Mouse (Mus musculus): ENCODE measurements around the gene Pla2g7. TPM values are rescaled to one million over a fixed set of nuclear protein-coding genes. Genes with fewer than 3 reads are reported as not detected.
"Not testable (repeated sequence)": the region's sequence is repeated elsewhere in the genome, so short reads cannot be mapped to it uniquely, and the experiment has no call there.

Gene Pla2g7
- 1 to 10 TPM; 8.0 to 9.4 TPM for total RNA-seq (2021)
- long read RNA-seq, experiment 1, transcript Pla2g7-201 (12 exons, 2,097 nt) = major isoform, 5 of 8 reads
- long read RNA-seq, experiment 1, partial matches to known transcripts = 1 of 8 reads
- long read RNA-seq, experiment 1, other reads (novel, unspliced or antisense) = 2 of 8 reads
- long read RNA-seq, experiment 2, transcript Pla2g7-201 (12 exons, 2,097 nt) = major isoform, 9 of 13 reads
- long read RNA-seq, experiment 2, partial matches to known transcripts = 1 of 13 reads
- long read RNA-seq, experiment 2, other reads (novel, unspliced or antisense) = 3 of 13 reads

DNA sequence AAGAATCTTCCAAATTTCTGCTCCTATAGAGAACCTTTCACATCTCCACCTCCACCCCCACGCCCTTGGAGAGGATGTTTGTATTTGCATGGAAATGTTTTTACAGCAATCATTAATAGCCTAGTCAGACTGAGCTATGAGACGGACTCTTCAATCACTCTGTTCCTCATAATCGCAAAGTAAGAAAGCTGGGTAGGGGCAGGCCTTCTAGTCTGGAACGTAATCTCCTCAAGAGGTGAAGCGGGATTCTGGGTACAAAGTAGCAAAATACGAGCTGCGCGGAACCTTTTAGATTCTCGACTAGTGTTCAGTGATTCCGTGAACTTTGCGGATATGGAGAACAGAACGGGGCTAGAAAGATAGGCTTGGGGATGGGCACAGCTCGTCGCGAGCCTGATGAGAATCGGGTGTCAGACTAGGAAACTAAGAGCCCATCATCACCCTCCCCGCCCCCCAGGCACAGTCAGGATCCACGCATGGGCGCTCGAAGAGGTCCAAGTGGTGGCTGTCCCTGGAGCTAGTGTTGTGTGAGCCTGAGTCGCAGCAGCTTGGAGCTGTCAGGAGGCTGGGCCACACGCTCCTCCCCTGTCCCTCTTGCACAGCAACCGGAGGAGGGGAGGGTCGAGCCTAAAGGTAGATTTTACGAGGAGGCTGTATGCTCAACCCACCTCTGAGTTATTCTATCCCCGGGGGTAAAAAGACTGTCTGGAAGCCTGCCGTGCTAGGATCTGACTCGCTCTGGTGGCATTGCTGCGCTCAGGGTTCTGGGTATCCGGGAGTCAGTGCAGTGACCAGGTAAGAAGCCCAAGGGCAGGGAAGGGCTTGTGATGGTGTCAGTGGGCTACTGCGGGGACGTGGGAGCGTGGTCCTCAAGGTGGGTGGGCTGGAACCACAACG lies at the start of gene Pla2g7:
Pla2g7 (plus strand) TSS at position 107 of the 897 bp plus-strand sequence.
- DNase-seq = peak; percentile 35

- DNase-seq = peak; percentile 67
Measured at GRCm38 (mm10) chr17:43518644-43519409, 49.1 kb upstream of the Pla2g7 start.

DNA sequence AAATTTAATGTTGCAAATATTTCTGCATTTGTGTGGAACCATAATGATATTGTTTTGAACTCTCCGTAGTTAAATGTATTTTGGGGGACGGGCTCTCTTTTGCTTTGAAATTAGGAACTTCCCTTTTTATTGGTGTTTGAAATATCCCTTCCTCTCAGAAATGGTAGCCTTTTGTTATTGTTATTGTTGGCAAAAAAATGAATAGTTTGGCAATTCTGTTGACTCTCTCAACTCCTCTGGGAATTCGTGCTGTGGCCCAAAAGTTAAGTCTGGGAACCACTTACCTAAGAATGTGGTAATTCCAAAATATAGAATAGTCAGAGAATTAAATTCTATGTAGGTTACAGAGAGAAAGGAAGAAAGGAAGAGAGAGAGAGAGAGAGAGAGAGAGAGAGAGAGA lies 47.7 kb upstream of the Pla2g7 start:
- DNase-seq = no peak

GRCm38 (mm10) chr17:43530507-43530906 lies 37.4 kb upstream of the Pla2g7 start:
- DNase-seq = no peak

- no peak for DNase-seq
Measured at GRCm38 (mm10) chr17:43531192-43531591, 36.7 kb upstream of the Pla2g7 start.

- DNase-seq = peak; percentile 50
Measured at GRCm38 (mm10) chr17:43534362-43535222, 33.3 kb upstream of the Pla2g7 start.

DNA sequence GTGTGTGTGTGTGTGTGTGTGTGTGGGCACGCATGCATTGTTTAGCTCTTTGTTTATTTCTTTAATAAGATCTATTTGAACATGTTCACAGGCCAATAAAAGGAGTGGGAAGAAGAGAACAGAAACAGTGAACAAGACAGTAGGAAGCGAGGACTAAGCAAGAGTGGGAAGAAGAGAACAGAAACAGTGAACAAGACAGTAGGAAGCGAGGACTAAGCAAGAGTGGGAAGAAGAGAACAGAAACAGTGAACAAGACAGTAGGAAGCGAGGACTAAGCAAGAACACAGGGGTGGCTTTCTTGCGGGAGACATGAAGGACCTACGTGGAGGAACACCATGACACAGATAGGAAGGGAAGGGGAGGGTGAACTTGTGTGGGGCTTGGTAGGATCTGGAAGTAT lies 31.1 kb upstream of the Pla2g7 start:
- not testable (repeated sequence) for DNase-seq

- no peak for DNase-seq
Measured at GRCm38 (mm10) chr17:43538767-43539166, 29.1 kb upstream of the Pla2g7 start.

DNA sequence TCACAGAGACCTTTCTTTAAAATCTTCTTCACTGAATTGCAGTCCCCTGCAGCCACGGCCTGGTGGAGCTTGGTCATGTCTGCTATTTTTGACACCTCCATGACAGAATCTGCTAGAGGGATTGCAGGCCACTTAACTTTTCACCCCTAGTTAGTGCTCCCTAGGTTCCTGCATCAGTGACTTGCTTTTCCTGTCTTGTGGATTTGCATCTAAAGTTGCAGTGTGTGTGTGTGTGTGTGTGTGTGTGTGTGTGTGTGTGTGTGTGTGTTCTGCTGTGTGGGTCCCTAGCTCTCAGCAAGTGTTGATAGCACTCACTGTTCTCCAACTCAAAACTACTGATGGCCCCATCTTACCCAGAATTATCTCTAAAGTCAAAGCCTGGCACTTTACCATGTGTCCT lies 24.4 kb upstream of the Pla2g7 start, which contains the start of gene Ankrd66:
Ankrd66 (minus strand) TSS at position 101 of the 400 bp plus-strand sequence.
- no peak for DNase-seq

DNA sequence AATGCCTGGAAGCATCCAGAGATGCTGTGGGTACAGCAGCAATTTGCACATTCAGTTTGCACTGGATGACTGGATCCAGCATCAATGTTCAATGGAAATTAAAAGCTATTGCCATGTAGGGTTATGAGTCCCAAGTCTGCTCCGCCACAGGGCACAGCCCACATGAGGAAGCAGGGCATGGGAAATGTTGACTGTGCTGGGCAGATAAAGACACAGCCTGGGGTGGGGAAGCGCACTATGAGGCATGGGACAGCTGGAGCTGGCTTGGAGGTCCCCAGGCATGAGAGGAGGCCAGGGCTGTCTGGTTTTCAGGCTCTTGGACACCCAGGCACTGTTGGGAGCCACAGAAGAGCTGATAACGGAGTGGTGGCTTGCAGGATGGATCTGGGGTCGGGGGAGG lies 23.9 kb upstream of the Pla2g7 start:
- no peak for DNase-seq

DNA sequence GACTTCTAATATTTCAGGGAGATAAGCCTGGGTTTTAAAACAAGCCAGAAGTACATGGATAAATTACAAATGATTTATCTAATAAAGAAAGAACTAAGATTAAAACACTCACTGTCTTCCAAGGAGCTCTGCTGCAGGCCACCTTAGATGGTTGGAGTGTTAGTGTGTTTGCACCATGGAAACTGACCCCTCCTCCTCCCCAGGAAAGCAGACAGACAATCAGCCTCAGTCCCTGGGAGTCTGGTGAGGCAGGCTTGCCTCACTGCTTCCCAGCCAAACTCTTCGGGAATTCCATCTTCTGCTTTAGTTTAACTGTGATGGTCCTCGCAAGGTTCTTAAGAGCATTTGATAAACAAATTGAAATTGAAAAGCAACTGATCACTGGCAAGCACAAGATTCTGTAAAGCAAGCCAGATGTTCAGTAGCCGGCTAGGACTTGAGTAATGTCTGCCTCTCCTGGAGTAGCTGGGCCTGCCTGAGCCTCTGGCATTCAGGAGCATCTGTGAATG lies 16.7 kb upstream of the Pla2g7 start:
- no peak for DNase-seq

DNA sequence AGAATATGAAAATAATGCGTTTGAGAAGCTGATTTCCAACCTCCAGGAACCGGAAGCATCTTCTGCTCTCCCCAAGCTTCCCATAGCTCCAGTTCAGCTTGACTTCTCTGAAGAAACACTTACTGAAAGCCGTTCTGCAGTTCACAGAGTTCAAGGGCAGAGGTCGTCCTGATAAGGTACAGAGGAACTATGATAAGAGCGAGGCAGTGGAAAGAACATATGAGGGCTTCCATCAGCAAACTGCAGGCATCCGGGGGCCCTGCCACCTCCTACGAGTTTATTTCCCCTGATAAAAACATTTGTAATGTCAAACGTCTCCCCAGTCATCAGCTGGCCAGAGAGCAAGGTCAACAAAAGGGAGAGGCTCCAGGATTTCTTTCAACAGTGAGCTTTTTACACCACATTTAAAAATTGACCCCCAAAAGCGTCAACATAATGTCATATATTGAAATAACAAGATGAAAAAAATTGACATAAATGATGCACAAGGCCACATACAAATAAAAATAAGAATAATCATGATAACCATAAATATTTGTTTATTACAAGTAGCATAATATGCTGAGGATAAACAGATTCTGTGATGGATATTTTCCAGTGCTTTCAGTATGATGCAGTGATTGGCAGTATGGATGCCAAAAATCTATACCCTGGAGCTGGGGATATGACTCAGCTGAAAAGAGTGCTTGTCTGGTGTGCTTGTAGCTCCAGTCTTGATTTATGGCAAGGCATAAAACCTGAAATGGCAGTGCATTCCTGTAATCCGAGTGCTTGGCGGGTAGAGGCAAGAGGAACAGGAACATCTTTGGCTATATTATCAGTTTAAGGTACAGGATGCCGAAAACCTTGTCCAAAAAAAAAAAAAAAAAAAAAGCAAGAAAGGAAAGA lies 13.1 kb upstream of the Pla2g7 start:
- DNase-seq = no peak

DNA sequence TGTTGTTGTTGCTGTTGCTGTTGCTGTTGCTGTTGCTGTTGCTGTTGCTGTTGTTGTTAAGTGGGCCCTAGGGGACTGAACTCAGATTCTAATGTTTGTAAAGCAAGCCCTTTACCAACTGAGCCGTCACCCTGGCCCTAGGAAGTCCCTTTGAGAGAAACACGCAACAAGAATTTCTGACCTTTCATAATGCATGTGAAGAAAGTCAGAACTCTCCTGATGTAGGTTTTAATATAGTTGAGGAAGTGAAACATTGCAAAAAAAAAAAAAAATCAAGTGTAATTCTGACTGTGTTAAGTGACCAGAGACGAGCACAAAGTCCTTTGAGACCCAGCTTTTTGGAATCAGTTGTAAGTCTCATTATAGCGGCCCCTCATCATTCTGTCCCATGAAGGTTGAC lies 10.8 kb upstream of the Pla2g7 start:
- no peak for DNase-seq

- peak; percentile 54 for DNase-seq
Measured at GRCm38 (mm10) chr17:43557541-43558090, 10.3 kb upstream of the Pla2g7 start.

DNA sequence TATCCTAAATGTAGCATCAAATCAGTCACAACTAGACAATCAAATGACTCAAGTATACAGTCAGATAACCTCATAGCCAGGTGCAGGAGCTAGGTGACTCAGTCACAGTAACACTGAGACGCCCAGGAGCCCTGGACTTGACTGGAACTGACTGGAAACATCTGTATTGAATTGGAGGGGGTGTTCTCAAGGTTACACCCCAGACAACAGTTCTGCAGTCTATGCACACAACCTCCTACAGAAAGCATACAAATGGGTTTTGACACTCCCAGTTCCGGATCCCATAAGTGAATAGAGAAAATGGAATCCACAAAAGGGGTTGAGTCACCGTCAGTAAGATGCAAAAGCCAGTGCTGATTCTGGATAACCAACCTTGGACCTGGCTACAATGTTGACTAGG lies 9.2 kb upstream of the Pla2g7 start:
- no peak for DNase-seq

DNA sequence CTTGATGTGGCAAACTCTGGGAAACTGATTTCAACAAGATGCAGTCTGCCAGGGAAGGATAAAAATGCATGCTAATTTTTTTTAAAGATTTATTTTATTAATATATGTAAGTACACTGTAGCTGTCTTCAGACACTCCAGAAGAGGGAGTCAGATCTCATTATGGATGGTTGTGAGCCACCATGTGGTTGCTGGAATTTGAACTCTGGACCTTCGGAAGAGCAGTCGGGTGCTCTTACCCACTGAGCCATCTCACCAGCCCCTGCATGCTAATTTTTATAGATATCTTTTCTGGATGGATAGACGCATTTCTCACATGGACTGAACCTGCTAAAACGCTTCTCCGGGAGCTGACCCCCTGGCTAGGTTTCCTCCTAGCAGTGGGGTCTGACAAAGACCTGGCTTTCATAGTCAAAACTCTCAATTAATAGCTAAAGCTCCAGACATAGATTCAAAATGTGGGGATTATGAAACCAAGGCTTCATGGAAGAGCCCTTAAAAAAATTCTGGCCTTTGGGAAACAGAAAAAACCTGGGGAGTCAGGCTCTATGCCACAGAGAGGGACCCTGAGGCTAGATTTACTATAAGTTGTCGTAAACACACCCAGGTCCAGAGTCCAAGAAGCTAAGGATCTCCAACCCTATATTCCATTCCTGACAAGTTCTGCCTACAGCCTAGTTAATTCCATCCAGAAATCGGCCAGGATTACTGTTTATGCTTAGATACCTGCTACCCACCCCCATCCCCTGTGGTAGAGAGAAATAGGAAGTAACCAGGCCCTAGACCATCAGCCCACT lies 4.5 kb upstream of the Pla2g7 start:
- no peak for DNase-seq

DNA sequence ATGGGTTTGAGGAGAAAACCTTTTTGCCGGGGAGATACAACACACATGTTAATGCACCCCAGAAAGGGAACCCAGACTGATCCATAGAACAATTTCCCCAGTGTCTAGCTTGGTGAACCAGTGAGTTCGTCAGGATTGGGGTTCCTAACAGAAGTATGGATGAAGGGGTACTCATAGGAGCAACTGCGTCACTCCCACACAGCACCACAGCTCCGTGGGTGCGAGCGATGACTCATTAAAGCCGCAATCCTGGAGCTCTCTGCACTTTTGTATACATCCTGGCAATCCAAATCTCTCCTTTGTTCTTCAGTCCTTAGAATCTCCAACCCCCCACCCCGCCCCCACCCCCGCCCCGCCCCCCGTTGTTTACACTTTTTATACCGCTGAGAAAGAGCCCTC lies 306 bp upstream of the Pla2g7 start:
- no peak for DNase-seq

DNA sequence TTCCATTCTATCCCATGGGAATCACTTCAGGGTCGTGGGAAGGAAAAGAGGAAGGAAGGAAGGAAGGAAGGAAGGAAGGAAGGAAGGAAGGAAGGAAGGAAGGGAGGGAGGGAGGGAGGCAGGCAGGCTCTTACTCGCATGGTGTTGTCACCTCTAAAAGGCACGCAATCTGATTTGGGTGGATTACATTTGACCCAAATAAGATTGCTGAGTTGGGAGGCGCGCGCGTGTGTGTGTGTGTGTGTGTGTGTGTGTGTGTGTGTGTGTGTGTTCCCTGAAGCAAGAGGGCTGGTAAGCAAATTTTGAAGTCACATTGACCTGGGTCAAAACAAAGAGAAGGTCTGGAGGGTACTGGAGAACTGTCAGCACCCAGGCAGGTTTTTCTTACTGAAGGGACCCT lies 1.4 kb downstream of the Pla2g7 start:
- no peak for DNase-seq

GRCm38 (mm10) chr17:43573624-43574073 lies 5.8 kb downstream of the Pla2g7 start:
- no peak for DNase-seq

All from gastrocnemius, postnatal 10 days (tissue).